Mouse (Mus musculus): ENCODE results near the gene Tln2.

DNA sequence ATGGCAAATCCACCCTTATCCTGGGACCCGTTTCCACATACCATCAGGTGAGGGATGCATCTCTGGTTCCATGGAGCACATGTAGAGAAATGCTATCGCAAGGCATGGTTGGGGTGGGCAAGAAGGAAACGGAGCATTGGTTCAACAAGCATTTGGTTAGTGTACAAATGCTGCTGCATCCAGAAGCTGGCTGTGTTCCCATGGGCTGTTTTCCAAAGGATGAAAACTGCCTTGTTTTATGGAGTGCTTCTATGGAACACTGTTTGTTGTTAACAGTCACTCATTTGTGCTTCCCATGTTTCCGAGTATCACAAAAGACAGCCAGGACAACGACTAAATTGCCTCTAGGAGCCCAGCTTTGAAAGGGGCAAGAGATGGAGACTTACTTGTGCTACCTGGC, 35.7 kb upstream of the Tln2 start:
- TF ChIP-seq CTCF (IDR thresholded peaks at IDR 0.05; ENCODE audit: low read depth, low read length) (no peak), EP300 (IDR thresholded peaks at IDR 0.05; ENCODE audit: insufficient read depth, low read depth, low read length) (no peak)

Measured in ES-Bruce4 (cell line).